Mouse (Mus musculus): Measurements from ENCODE around the gene Snrpd3.

DNA sequence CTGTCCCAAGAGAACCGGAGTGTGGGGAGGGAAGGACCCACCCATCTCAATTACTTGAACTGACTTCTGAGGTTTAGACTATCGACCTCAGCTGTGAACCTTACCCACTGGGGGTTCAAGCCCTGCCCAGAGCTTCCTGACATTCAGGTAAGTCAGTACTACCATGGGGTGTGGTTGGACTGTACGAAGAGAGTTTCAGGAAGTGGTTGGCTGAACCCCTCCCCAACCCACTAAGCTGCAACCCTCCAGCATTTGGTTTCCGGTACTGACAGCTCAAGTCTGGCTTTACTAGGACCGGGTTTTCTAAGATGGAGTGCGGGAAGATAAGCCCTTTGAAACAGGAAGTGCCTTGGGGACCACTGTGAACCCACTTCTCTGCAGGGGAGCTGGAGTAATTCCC, 48.1 kb downstream of the Snrpd3 start:
- no peak for TF ChIP-seq CHD2 (IDR thresholded peaks at IDR 0.05; ENCODE audit: low read depth, low read length)
- TF ChIP-seq MAFK (IDR thresholded peaks at IDR 0.05; ENCODE audit: insufficient read depth, low read depth, low read length): no peak
